Mouse (Mus musculus): ENCODE results near the gene Gm20388. TPM values are rescaled to one million over a fixed set of nuclear protein-coding genes. Genes with fewer than 3 reads are reported as not detected.

Gm20388 gene
- polyA plus RNA-seq, 1 experiment: not detected

DNA sequence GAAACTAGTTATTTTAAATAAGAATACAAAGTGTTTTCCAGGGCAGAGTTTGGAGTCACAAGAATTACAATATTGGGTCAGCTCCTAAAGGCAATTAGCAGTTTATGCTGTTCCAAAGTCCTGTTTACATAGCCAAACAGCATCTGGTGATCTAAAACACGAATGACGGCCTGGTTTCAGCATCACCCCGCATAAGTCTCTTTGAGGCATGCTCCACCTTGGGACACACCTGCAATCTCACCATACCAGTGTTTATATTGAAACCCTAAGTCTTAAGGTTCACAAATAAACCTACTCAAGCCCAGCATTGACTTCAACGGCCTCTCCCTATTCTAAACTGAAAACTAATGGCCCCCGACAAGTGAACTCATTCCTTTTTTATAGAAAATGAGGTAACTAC lies 3049.7 kb downstream of the Gm20388 start:
- TF ChIP-seq CTCF (IDR thresholded peaks at IDR 0.05; ENCODE audit: insufficient read depth, low read depth, low read length) (no peak), POLR2A (IDR thresholded peaks at IDR 0.05; ENCODE audit: insufficient read depth, low read depth, low read length) (no peak)

DNA sequence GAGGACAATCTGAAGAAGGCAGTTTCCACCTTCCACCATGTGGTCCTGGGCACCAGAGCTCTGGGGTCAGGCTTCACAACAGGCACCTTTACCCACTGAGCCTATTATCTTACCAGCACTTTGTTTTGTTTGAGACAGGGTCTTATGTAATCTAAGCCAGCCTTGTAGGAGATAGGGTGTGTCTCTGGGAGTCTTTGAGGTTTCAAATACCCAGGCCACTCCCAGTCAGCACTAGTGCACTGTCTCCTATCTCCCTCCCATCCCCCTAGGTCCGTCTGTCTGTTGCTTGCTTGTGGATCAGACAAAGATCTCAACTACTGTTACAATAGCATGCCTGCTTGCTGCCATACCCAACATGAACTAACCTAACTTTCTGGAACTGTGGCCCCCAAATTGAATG lies 3050.3 kb downstream of the Gm20388 start:
- no peak overlapping the region for H3K27ac ChIP-seq (ENCODE audit: insufficient read depth, low read depth, low read length)
- H3K4me1 ChIP-seq (ENCODE audit: control insufficient read depth, insufficient read depth, low read length): peaks cover 16% of the 10 kb centered on the region
- WGBS: 50% methylated on average over 1 of the region's 1 CpGs
- H3K4me3 ChIP-seq (ENCODE audit: insufficient read depth, low read depth, low read length): no peak overlapping the region
- TF ChIP-seq POLR2A (IDR thresholded peaks at IDR 0.05; ENCODE audit: insufficient read depth, low read depth, low read length): no peak
- no peak for TF ChIP-seq CTCF (IDR thresholded peaks at IDR 0.05; ENCODE audit: insufficient read depth, low read depth, low read length)

More for the DNA sequence above, 3049.7 kb downstream of the Gm20388 start:
- 67% methylated on average over 5 of the region's 5 CpGs for WGBS
- H3K4me3 ChIP-seq (ENCODE audit: insufficient read depth, low read depth, low read length): no peak overlapping the region
- H3K4me1 ChIP-seq (ENCODE audit: control insufficient read depth, insufficient read depth, low read length): peaks cover 18% of the 10 kb centered on the region
- H3K27ac ChIP-seq (ENCODE audit: insufficient read depth, low read depth, low read length): no peak overlapping the region

DNA sequence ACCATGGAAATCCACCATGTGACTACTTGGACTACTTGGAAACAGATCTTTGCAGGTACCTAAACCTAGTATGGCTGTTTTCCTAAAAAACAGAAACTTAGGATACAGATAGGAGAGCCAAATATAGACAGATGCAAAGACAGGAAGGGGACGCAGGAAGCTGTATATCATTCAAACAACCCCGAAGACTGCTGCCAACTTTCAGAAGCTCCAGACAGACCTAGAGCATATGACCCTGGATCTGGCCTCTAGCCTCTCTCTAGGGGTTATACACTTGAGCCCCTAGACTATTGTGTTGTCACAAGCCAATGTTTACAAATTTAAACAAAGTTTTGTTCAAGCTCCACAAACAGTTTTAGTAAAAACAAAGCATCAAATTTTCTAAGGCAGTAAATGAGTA lies 3050.8 kb downstream of the Gm20388 start:
- 60% methylated on average over 2 of the region's 2 CpGs for WGBS
- TF ChIP-seq POLR2A (IDR thresholded peaks at IDR 0.05; ENCODE audit: insufficient read depth, low read depth, low read length): no peak
- TF ChIP-seq CTCF (IDR thresholded peaks at IDR 0.05; ENCODE audit: insufficient read depth, low read depth, low read length): no peak
- H3K4me1 ChIP-seq (ENCODE audit: control insufficient read depth, insufficient read depth, low read length): peaks cover 15% of the 10 kb centered on the region
- no peak overlapping the region for H3K4me3 ChIP-seq (ENCODE audit: insufficient read depth, low read depth, low read length)
- no peak overlapping the region for H3K27ac ChIP-seq (ENCODE audit: insufficient read depth, low read depth, low read length)

DNA sequence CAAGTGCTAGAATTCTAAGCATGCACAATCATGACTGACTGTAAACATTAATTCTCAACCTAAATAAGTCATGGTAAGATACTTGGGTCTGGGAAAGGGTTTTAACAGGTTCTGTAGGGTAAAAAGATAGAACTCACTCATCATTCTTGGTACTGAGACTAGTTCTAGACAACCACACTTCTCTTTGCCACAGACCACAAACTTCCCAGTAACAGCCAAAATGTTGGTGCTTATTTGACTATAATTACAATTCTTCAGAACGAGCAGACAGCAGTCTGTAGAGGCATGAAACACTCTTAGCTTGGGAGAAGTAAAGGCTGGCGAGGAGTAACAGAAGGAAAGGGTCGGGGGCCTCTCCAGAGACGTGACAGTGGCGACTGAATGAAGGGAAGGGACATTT lies 3051.4 kb downstream of the Gm20388 start:
- TF ChIP-seq POLR2A (IDR thresholded peaks at IDR 0.05; ENCODE audit: insufficient read depth, low read depth, low read length): no peak
- no peak for TF ChIP-seq CTCF (IDR thresholded peaks at IDR 0.05; ENCODE audit: insufficient read depth, low read depth, low read length)

DNA sequence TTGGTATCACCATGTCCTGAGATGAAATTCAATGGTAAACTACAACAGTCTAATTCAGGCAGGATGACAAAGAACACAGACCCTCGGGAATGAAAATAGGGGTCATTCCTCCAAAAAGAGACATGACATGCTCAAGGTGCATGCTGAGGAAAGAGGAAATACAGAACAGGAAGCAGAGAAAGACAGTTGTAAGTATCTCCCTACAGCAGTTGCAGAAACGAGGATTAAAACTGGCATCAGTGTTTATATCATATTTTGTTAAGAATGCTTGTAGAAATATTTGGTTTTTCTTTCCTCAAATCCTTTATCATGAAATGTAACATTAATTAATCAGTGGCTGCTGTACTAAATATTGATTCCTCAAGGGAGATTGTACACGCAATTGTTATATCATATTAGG lies 3056.0 kb downstream of the Gm20388 start:
- TF ChIP-seq CTCF (IDR thresholded peaks at IDR 0.05; ENCODE audit: insufficient read depth, low read depth, low read length): no peak
- TF ChIP-seq POLR2A (IDR thresholded peaks at IDR 0.05; ENCODE audit: insufficient read depth, low read depth, low read length): no peak

More for the DNA sequence above, 3051.4 kb downstream of the Gm20388 start:
- H3K4me3 ChIP-seq (ENCODE audit: insufficient read depth, low read depth, low read length): no peak overlapping the region
- 53% methylated on average over 5 of the region's 5 CpGs for WGBS
- H3K4me1 ChIP-seq (ENCODE audit: control insufficient read depth, insufficient read depth, low read length): peaks cover 12% of the 10 kb centered on the region
- no peak overlapping the region for H3K27ac ChIP-seq (ENCODE audit: insufficient read depth, low read depth, low read length)

DNA sequence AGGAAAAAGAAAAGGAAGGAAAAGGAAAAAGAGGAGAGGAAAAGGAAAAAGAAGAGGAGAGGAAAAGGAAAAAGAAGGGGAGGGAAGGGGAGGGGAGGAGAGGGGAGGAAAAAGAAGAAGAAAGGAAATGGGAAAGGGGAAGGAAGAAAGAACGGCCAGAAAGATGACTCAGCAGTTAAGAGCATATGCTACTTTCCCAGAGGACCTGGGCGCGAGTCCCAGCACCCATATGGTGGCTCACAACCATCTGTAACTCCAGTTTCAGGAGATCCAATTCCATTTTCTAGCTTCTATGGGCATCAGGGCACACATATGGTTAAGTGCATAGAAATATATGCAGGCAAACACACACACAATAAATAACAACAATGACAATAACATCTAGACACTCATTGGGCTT lies 3057.5 kb downstream of the Gm20388 start:
- H3K4me1 ChIP-seq (ENCODE audit: control insufficient read depth, insufficient read depth, low read length): no peaks in the 10 kb centered on the region
- TF ChIP-seq POLR2A (IDR thresholded peaks at IDR 0.05; ENCODE audit: insufficient read depth, low read depth, low read length) (no peak), CTCF (IDR thresholded peaks at IDR 0.05; ENCODE audit: insufficient read depth, low read depth, low read length) (no peak)
- WGBS: 89% methylated on average over 3 of the region's 3 CpGs

More for the DNA sequence above, 3056.0 kb downstream of the Gm20388 start:
- H3K4me3 ChIP-seq (ENCODE audit: insufficient read depth, low read depth, low read length): no peak overlapping the region
- H3K27ac ChIP-seq (ENCODE audit: insufficient read depth, low read depth, low read length): no peak overlapping the region
- 81% methylated on average over 3 of the region's 3 CpGs for WGBS
- peaks cover 6% of the 10 kb centered on the region for H3K4me1 ChIP-seq (ENCODE audit: control insufficient read depth, insufficient read depth, low read length)

DNA sequence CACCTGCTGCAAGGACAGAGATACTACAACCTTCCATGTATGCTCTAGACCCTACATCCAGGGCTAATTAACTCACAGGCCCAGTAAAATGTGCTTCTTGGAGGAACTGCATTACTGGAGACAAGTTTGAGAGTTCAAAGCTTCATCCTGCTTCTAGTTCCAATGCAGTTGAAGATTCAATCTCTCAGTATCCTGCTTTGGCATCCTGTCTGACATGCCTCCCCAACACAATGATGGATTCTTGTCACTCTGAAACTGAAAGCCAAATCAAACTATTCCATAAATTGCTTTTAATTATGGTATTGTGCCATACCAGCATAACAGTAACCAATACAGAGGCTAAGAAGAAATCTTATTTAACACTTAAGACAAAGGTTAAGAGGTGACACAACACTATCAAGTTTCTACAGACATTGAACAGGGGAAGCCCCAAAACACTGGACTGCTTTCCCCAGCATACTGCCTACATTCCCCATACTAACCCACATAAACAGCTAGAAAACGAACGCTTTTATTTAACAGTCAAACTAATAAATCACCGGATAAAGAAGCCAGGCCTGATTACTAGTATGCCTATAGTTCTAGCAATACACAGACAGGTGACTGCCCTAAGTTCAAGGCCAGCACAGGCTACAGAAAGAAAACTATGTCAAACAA lies 3059.5 kb downstream of the Gm20388 start:
- H3K4me1 ChIP-seq (ENCODE audit: control insufficient read depth, insufficient read depth, low read length): no peaks in the 10 kb centered on the region
- H3K27ac ChIP-seq (ENCODE audit: insufficient read depth, low read depth, low read length): no peak overlapping the region
- 89% methylated on average over 3 of the region's 3 CpGs for WGBS
- TF ChIP-seq POLR2A (IDR thresholded peaks at IDR 0.05; ENCODE audit: insufficient read depth, low read depth, low read length) (no peak), CTCF (IDR thresholded peaks at IDR 0.05; ENCODE audit: insufficient read depth, low read depth, low read length) (no peak)
- no peak overlapping the region for H3K4me3 ChIP-seq (ENCODE audit: insufficient read depth, low read depth, low read length)

More for the DNA sequence above, 3057.5 kb downstream of the Gm20388 start:
- Histone ChIP-seq H3K27ac (ENCODE audit: insufficient read depth, low read depth, low read length) (no peak overlapping the region), H3K4me3 (ENCODE audit: insufficient read depth, low read depth, low read length) (no peak overlapping the region)

DNA sequence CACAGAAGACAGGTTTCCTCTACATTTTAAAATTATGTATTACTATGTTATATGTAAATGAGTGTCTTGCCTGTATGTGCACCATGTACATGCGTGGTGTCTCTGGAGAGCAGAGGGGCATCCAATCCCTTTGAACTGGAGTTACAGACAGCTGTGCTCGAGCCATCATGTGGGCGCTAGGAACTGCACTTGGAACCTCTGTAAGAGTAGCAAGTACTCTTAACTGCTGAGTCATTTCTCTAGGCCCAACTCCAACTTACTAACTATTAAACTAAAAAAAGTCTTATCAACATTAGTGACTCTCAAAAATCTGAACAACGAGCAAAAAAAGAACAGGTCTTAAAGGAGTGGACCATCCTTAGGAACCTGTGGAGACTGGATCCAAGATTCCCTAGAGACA lies 3065.4 kb downstream of the Gm20388 start:
- TF ChIP-seq POLR2A (IDR thresholded peaks at IDR 0.05; ENCODE audit: insufficient read depth, low read depth, low read length) (no peak), CTCF (IDR thresholded peaks at IDR 0.05; ENCODE audit: insufficient read depth, low read depth, low read length) (no peak)
- H3K27ac ChIP-seq (ENCODE audit: insufficient read depth, low read depth, low read length): no peak overlapping the region
- WGBS: 75% methylated on average over 4 of the region's 4 CpGs
- peaks cover 11% of the 10 kb centered on the region for H3K4me1 ChIP-seq (ENCODE audit: control insufficient read depth, insufficient read depth, low read length)
- H3K4me3 ChIP-seq (ENCODE audit: insufficient read depth, low read depth, low read length): no peak overlapping the region

DNA sequence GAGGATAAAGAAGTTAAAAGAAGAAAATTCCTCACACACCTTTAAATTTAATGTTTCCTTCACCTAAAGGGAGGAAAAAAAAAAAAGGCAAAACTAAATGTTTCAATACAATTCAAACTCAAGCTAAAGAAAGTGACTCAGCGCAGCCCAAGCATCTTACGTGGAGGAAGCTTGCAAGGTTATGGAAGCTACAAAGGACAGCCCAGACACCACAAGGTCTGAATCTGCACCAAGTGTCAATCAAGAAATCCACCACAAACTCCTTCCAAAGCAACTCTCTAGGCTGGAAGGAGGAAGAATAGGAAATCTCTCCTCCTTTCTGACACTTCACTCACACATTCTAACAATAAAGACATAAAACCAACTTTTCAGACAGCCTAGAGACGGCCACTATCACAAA lies 3068.8 kb downstream of the Gm20388 start:
- H3K4me3 ChIP-seq (ENCODE audit: insufficient read depth, low read depth, low read length): no peak overlapping the region
- TF ChIP-seq CTCF (IDR thresholded peaks at IDR 0.05; ENCODE audit: insufficient read depth, low read depth, low read length): no peak
- TF ChIP-seq POLR2A (IDR thresholded peaks at IDR 0.05; ENCODE audit: insufficient read depth, low read depth, low read length): no peak
- 75% methylated on average over 3 of the region's 3 CpGs for WGBS
- no peak overlapping the region for H3K27ac ChIP-seq (ENCODE audit: insufficient read depth, low read depth, low read length)
- peaks cover 16% of the 10 kb centered on the region for H3K4me1 ChIP-seq (ENCODE audit: control insufficient read depth, insufficient read depth, low read length)

All from olfactory bulb, adult 2 months (tissue).